Mouse (Mus musculus): ENCODE measurements at regions not wholly inside any gene's neighbourhood (a gene's known extent, or its start where the extent isn't known, plus 50 kb on each side); places are given as distances from the start of the nearest gene placed in this dataset.

DNA sequence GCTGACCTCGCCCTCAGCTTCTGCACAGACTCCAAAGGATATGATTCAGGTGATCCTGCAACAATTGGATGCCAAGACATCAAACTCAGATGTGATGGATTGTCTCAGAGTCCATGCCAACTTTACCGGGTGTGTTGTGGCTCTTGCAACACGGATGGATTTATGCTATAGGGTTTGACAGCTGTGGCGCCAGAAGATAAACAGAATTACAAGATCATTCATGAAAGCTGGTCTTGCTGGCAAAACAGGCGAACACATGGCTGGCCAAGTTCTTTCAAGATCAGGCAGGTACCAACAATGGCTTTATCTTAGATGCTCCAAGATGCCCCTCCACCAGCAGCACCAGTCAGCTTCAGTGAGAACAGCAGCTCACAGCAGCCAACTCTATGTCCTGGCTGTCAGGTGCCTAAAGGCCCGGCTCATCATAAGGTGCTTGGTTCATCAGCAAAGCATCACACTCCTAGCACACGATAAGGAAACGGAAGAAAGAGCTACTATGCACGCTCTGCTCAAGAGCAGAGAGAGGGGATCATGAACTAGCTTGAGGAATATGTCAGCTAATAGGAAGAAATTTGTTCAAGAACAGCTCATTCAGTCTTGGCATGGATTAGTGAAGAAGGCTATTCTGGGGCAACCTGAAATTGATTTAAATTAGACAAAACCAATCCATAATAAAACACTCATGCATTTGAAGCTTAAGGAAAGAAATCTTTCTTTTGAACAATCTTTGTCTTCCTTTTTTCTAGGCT, 229.9 kb upstream of the Map3k1 start:
- no peak overlapping the region for H3K27ac ChIP-seq (ENCODE audit: low read length)
- H3K9ac ChIP-seq (ENCODE audit: low read depth, low read length), result no peak overlapping the region
- H3K4me1 ChIP-seq (ENCODE audit: control insufficient read depth, insufficient read depth, low read length), result no peaks in the 10 kb centered on the region
- WGBS, result 92% methylated on average over 9 of the region's 9 CpGs
- no peaks in the 10 kb centered on the region for H3K9me3 ChIP-seq (replicated peaks; ENCODE audit: control insufficient read depth, low read length, poor library complexity, severe bottlenecking)
- no peak overlapping the region for H3K4me2 ChIP-seq (ENCODE audit: low read length)
- H3K27me3 ChIP-seq (ENCODE audit: control insufficient read depth, insufficient read depth, low read depth, low read length), result no peaks in the 10 kb centered on the region
- no peaks in the 10 kb centered on the region for H3K36me3 ChIP-seq (ENCODE audit: control insufficient read depth, insufficient read depth, low read length)
- ATAC-seq, result no peak
- no peak overlapping the region for H3K4me3 ChIP-seq (ENCODE audit: low read depth, low read length)

DNA sequence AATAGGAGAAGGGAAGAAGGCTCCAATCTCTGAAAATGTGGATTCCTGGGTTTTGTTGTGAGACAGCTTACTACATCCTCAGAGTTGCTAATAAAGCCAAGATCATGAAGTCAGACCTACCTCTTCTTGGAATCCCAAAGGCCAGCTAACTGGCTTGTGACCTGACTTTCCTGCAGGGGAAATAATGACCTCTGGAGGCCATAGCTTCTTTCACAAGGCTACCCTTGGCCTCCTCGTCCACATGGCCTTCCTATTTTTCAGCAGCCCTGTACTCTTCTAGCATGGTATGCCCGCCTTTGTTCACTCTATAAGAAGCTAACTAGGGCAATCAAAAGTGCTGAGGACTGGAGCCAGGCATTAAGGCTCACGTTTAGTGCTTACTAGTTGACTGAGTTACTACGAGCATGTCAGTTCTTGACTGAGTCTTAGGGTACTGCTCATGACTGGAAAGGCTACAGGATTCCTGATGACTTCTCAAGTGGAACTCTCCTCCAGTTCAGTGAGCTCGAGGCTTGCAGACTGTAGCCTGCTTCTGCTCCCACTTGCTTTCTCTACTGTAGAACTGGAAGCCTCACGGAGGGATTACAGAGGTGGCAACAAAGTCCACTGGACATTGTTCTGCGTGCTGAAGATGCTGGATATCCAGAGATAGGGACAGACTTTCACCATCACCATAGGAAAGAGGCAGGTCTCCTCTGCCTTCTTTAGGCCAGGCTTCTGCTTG, 230.8 kb upstream of the Map3k1 start:
- Histone ChIP-seq H3K9ac (ENCODE audit: low read depth, low read length) (no peak overlapping the region), H3K36me3 (ENCODE audit: control insufficient read depth, insufficient read depth, low read length) (no peaks in the 10 kb centered on the region), H3K4me1 (ENCODE audit: control insufficient read depth, insufficient read depth, low read length) (no peaks in the 10 kb centered on the region), H3K27me3 (ENCODE audit: control insufficient read depth, insufficient read depth, low read depth, low read length) (no peaks in the 10 kb centered on the region), H3K4me3 (ENCODE audit: low read depth, low read length) (no peak overlapping the region), H3K27ac (ENCODE audit: low read length) (no peak overlapping the region), H3K9me3 (replicated peaks; ENCODE audit: control insufficient read depth, low read length, poor library complexity, severe bottlenecking) (no peaks in the 10 kb centered on the region), H3K4me2 (ENCODE audit: low read length) (no peak overlapping the region)
- no peak for ATAC-seq
- WGBS, result 75% methylated on average over 7 of the region's 7 CpGs

DNA sequence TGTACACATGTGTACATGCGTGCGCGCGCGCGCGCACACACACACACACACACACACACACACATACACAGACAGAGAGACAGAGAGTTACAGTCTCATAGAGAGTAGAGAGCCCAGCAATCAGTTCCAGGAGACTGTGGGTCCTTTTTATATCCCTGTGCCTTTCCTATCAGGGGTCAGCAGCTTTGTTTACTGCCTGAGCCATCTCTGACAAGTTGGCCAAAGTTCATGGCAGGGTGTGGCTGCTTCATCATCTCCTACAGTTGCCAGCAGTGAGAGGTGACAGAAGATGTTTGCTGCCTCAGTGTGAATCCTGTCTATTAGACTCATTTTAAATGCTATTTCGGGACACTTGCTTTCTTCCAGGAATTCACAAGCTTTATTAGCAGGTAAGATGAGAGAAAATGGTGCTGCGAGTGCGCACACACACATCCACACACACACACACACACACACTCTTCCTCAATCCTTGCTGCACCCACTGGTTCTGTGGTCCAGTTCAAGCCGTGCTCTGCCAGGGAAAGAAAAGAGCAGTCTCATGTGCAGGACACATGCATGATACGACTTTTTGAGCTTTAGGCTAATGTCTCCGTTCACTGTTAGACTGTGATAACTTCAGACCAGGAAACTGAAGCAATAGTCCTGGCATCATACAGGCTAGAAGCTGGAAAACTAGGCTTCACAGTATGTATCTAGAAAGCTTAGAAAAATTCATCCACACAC, 234.9 kb upstream of the Map3k1 start:
- 95% methylated on average over 13 of the region's 13 CpGs for WGBS
- H3K27ac ChIP-seq (ENCODE audit: low read length), result no peak overlapping the region
- no peak for ATAC-seq

DNA sequence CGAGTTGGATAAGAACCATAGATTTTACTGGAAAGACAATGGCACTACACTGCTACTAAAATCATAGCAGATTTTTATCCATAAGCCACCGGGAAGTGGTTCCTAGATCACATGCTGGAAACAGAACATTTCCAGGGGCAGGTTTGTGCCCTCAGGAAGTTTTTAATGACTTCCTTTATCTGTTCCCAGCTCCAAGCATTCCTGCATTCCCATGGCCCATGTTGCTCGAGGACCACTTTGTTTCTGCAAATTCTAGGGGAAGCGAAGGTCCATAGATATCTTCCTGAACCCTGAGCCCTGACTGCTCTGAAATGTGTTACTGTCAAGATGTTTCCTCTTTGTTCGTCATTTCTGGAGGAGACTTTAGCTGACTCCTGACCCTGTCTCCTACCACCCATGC, 235.6 kb upstream of the Map3k1 start:
- no peaks in the 10 kb centered on the region for H3K4me1 ChIP-seq (ENCODE audit: control insufficient read depth, insufficient read depth, low read length)
- no peak overlapping the region for H3K4me3 ChIP-seq (ENCODE audit: low read depth, low read length)

More for the DNA sequence above, 234.9 kb upstream of the Map3k1 start:
- H3K4me1 ChIP-seq (ENCODE audit: control insufficient read depth, insufficient read depth, low read length), result no peaks in the 10 kb centered on the region
- no peak overlapping the region for H3K4me3 ChIP-seq (ENCODE audit: low read depth, low read length)
- H3K9me3 ChIP-seq (replicated peaks; ENCODE audit: control insufficient read depth, low read length, poor library complexity, severe bottlenecking), result no peaks in the 10 kb centered on the region
- H3K36me3 ChIP-seq (ENCODE audit: control insufficient read depth, insufficient read depth, low read length), result no peaks in the 10 kb centered on the region
- H3K9ac ChIP-seq (ENCODE audit: low read depth, low read length), result no peak overlapping the region
- no peaks in the 10 kb centered on the region for H3K27me3 ChIP-seq (ENCODE audit: control insufficient read depth, insufficient read depth, low read depth, low read length)
- no peak overlapping the region for H3K4me2 ChIP-seq (ENCODE audit: low read length)

DNA sequence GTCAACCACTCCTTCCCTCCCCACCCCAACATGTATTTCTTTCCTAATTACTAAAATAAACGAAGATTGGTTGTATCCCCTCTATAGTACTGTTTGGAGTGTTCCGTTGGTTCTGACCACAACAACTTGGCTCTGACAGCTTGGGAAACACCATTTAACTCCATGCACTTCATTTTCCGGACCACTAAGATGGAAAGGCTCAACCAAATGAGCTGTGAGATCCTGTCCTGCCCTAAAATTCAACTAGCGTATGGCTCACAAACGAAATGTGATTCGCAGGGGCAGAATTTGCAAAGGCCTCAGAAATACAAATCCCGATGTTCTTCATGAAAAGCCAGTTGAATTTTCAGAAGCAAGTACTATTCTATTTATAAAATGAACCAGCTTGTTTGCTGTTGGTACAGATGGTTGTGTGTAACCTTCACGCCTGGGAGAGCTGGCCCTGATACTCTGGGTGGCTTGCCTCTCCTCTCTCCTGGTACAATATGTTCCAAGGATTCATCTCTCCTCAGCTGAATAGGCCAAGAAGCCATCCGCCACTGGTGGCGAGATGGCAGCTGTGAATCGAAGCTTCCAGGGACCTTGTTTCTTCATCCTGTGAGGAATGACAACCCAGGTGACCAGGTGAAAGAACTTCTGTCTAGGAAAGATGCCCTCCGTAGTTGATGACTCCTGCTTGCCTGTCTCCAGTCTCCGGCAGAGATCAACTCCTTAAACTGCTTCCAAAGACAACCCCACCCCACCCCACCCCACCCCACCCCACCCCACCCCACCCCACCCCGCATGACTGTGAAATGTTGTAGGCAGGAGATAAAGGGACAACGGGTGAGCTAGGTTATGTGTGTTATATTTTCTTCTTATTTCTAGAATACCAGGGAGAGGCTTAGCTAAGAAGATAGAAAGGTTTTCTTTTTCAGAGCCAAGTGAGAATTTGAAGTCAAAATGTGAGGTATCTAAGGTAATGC, 237.7 kb upstream of the Map3k1 start:
- H3K9me3 ChIP-seq (replicated peaks; ENCODE audit: control insufficient read depth, low read length, poor library complexity, severe bottlenecking), result no peaks in the 10 kb centered on the region
- no peaks in the 10 kb centered on the region for H3K36me3 ChIP-seq (ENCODE audit: control insufficient read depth, insufficient read depth, low read length)
- H3K9ac ChIP-seq (ENCODE audit: low read depth, low read length), result no peak overlapping the region
- no peak for ATAC-seq
- H3K4me2 ChIP-seq (ENCODE audit: low read length), result no peak overlapping the region
- H3K27ac ChIP-seq (ENCODE audit: low read length), result no peak overlapping the region
- 94% methylated on average over 15 of the region's 15 CpGs for WGBS
- H3K27me3 ChIP-seq (ENCODE audit: control insufficient read depth, insufficient read depth, low read depth, low read length), result no peaks in the 10 kb centered on the region
- no peaks in the 10 kb centered on the region for H3K4me1 ChIP-seq (ENCODE audit: control insufficient read depth, insufficient read depth, low read length)
- no peak overlapping the region for H3K4me3 ChIP-seq (ENCODE audit: low read depth, low read length)

More for the DNA sequence above, 235.6 kb upstream of the Map3k1 start:
- 84% methylated on average over 5 of the region's 5 CpGs for WGBS
- ATAC-seq, result no peak
- H3K27me3 ChIP-seq (ENCODE audit: control insufficient read depth, insufficient read depth, low read depth, low read length), result no peaks in the 10 kb centered on the region
- no peak overlapping the region for H3K4me2 ChIP-seq (ENCODE audit: low read length)
- H3K9ac ChIP-seq (ENCODE audit: low read depth, low read length), result no peak overlapping the region
- no peaks in the 10 kb centered on the region for H3K9me3 ChIP-seq (replicated peaks; ENCODE audit: control insufficient read depth, low read length, poor library complexity, severe bottlenecking)
- no peak overlapping the region for H3K27ac ChIP-seq (ENCODE audit: low read length)
- H3K36me3 ChIP-seq (ENCODE audit: control insufficient read depth, insufficient read depth, low read length), result no peaks in the 10 kb centered on the region

DNA sequence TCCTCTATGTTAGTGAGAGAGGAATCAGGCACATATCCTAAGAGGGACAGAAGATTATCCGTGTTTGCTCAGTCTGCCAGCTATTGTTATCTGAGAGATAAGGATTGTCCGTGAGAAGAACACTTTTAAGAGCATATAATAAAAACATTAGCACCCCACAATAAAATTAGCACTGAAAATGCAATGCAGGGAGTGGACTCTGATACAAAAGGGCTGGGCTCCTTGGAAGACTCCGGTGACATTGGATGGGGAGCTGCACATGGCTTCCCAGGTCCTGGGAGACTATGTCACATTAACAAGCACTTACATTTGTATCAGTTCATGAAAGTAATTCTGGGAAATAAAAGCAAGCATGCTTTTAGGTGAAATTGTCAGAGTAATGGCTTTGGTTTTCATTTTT, 238.6 kb upstream of the Map3k1 start:
- Histone ChIP-seq H3K4me2 (ENCODE audit: low read length) (no peak overlapping the region), H3K9me3 (replicated peaks; ENCODE audit: control insufficient read depth, low read length, poor library complexity, severe bottlenecking) (no peaks in the 10 kb centered on the region), H3K4me1 (ENCODE audit: control insufficient read depth, insufficient read depth, low read length) (no peaks in the 10 kb centered on the region), H3K27me3 (ENCODE audit: control insufficient read depth, insufficient read depth, low read depth, low read length) (no peaks in the 10 kb centered on the region), H3K36me3 (ENCODE audit: control insufficient read depth, insufficient read depth, low read length) (no peaks in the 10 kb centered on the region), H3K27ac (ENCODE audit: low read length) (no peak overlapping the region), H3K4me3 (ENCODE audit: low read depth, low read length) (no peak overlapping the region), H3K9ac (ENCODE audit: low read depth, low read length) (no peak overlapping the region)
- ATAC-seq, result no peak
- WGBS, result 63% methylated on average over 3 of the region's 3 CpGs

DNA sequence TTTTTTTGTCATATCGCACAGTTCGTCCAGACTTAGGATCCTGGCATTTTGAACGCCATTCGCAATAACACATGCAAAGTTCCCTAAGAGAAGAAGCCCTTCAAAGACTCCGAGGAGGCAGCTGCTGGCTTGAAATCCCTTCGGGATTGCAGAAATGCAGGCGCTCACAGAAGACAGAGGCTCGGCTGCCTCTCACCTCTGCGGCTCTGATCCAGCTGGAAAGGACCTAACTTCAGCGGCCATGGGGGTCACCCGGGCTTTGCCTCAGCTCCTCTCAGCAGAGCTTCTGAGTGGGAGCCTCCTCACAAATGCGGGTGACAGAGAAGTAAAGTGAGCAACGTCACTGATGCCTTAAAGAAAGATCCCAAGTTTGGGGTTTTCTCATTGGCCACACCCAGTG, 239.1 kb upstream of the Map3k1 start:
- H3K9me3 ChIP-seq (replicated peaks; ENCODE audit: control insufficient read depth, low read length, poor library complexity, severe bottlenecking), result no peaks in the 10 kb centered on the region
- 74% methylated on average over 13 of the region's 13 CpGs for WGBS

DNA sequence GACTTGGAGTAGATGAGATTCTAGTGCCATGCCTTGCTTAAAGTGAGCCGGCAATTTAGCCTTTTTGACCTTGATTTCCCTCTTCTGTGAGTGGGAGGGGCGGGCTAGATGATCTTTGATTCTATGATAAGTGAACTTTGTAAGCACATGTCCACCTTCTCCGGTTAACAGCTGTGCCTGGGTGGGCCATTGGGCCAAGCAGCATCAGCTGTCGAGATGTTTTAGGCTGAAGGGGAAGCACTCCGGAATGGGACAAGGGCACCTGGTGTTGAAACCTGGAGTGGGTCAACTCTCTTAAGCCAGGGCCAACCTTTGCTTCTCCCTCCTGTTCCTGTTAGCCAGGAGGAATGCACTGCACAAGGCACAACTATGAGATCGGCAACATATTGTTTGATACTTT, 239.5 kb upstream of the Map3k1 start:
- ATAC-seq, result no peak
- Histone ChIP-seq H3K4me2 (ENCODE audit: low read length) (no peak overlapping the region), H3K4me3 (ENCODE audit: low read depth, low read length) (no peak overlapping the region), H3K27me3 (ENCODE audit: control insufficient read depth, insufficient read depth, low read depth, low read length) (no peaks in the 10 kb centered on the region), H3K36me3 (ENCODE audit: control insufficient read depth, insufficient read depth, low read length) (no peaks in the 10 kb centered on the region), H3K9me3 (replicated peaks; ENCODE audit: control insufficient read depth, low read length, poor library complexity, severe bottlenecking) (no peaks in the 10 kb centered on the region), H3K27ac (ENCODE audit: low read length) (no peak overlapping the region), H3K9ac (ENCODE audit: low read depth, low read length) (no peak overlapping the region), H3K4me1 (ENCODE audit: control insufficient read depth, insufficient read depth, low read length) (no peaks in the 10 kb centered on the region)
- WGBS, result 89% methylated on average over 6 of the region's 6 CpGs

More for the DNA sequence above, 239.1 kb upstream of the Map3k1 start:
- H3K4me3 ChIP-seq (ENCODE audit: low read depth, low read length), result no peak overlapping the region
- H3K36me3 ChIP-seq (ENCODE audit: control insufficient read depth, insufficient read depth, low read length), result no peaks in the 10 kb centered on the region
- no peak overlapping the region for H3K27ac ChIP-seq (ENCODE audit: low read length)
- no peaks in the 10 kb centered on the region for H3K27me3 ChIP-seq (ENCODE audit: control insufficient read depth, insufficient read depth, low read depth, low read length)
- H3K9ac ChIP-seq (ENCODE audit: low read depth, low read length), result no peak overlapping the region
- ATAC-seq, result no peak
- no peaks in the 10 kb centered on the region for H3K4me1 ChIP-seq (ENCODE audit: control insufficient read depth, insufficient read depth, low read length)
- no peak overlapping the region for H3K4me2 ChIP-seq (ENCODE audit: low read length)

Data from midbrain, embryonic 16.5 days (tissue).